Mouse (Mus musculus) heart, adult 2 months (tissue): Measurements from ENCODE around the gene Dupd1. TPM values are rescaled to one million over a fixed set of nuclear protein-coding genes. Genes with fewer than 3 reads are reported as not detected.
"Not testable (repeated sequence)": the region's sequence is repeated elsewhere in the genome, so short reads cannot be mapped to it uniquely, and the experiment has no call there.

Experiments used
- DNase-seq, 2 experiments: peaks; one replicate each; pipeline ENCODE4 v3.0.0; 2021
- H3K27ac ChIP-seq: fragments of 200-600 bp; 2 replicates; pipeline ENCODE4 v1.8.1; 2022
- H3K27me3 ChIP-seq: fragments of 200-500 bp; 2 replicates; pipeline ENCODE4 v1.6.1; 2012; ENCODE audit warnings: mild to moderate bottlenecking, low read length, inconsistent platforms, mixed read lengths; ENCODE audit not compliant: control insufficient read depth, insufficient read depth
- H3K36me3 ChIP-seq: fragments of 200-500 bp; 2 replicates; pipeline ENCODE4 v1.6.1; 2012; ENCODE audit warnings: low read length, inconsistent platforms; ENCODE audit not compliant: control insufficient read depth, insufficient read depth
- H3K4me1 ChIP-seq: fragments of 200-500 bp; 2 replicates; pipeline ENCODE4 v1.6.1; 2011; ENCODE audit warnings: low read length; ENCODE audit not compliant: control insufficient read depth, insufficient read depth
- H3K4me3 ChIP-seq: fragments of 200-600 bp; 2 replicates; pipeline ENCODE4 v1.8.1; 2022
- H3K79me2 ChIP-seq: fragments of 200-500 bp; replicated peaks from 2 replicates; pipeline ENCODE4 v1.6.1; 2012; ENCODE audit warnings: mild to moderate bottlenecking, inconsistent platforms, low read length, moderate library complexity, mixed read lengths; ENCODE audit not compliant: control insufficient read depth, insufficient read depth
- H3K9ac ChIP-seq: fragments of 200-500 bp; 2 replicates; pipeline ENCODE4 v1.6.1; 2012; ENCODE audit warnings: low read depth, mild to moderate bottlenecking, control low read depth, inconsistent platforms, low read length, mixed read lengths
- CTCF ChIP-seq: fragments of 200-600 bp; IDR thresholded peaks from 2 replicates; pipeline ENCODE4 v1.8.1; 2022; ENCODE audit warnings: antibody characterized with exemption, mild to moderate bottlenecking, moderate library complexity
- EP300 ChIP-seq: fragments of 200-500 bp; IDR thresholded peaks from 2 replicates; pipeline ENCODE4 v1.6.1; 2011; ENCODE audit warnings: low read depth, low read length, control low read depth; ENCODE audit not compliant: insufficient read depth
- POLR2A ChIP-seq: fragments of 200-500 bp; IDR thresholded peaks from 2 replicates; pipeline ENCODE4 v1.6.1; 2011; ENCODE audit warnings: mild to moderate bottlenecking, low read depth, low read length, control low read depth; ENCODE audit not compliant: insufficient read depth
- WGBS: fragments of 180-500 bp; shearing (Covaris S2); methylation state at CpG from one replicate; pipeline ENCODE4 v1.1.7; 2018; 5-methylcytosine and 5-hydroxymethylcytosine counted together
- intact Hi-C: fragments of 180-260 bp; cut with DNase I; formaldehyde crosslinking; loops from one replicate; pipeline ENCODE4 v1.15.1; 2025
- polyA plus RNA-seq: library from polyadenylated mRNA; depleted of rRNA; stranded (reverse); fragments of >200 nt; gene quantifications from 2 replicates; pipeline ENCODE4 v1.2.3, GENCODE M21; 2012
- total RNA-seq, 2 experiments: library from RNA; stranded (reverse); gene quantifications; 2 replicates each; pipeline ENCODE4 v1.2.3; 2021

Gene Dupd1
- total and polyA plus RNA-seq, 3 experiments = 0.12 TPM; not detected in 2

DNA sequence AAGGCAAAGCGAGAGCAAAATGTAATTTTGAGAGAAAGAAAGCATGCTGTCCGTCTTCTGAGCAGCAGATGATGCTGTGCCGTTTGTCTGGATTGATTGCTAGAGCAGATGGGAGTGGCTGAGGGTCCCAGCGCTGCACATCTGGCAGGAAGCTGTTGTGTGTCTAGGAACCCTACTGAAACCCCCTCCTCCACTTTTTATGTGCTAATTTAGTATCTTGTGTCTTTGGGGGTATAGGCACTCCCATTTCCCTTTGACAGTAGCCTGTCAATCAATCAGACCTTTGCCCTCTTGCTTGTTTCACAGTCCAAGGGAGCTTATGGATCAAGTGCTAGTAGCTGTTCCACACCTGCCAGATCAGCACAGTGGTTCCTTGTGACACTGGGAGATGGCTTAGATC is 41.3 kb downstream of the Dupd1 start:
- H3K27ac ChIP-seq = no peak overlapping the region
- TF ChIP-seq CTCF (no peak), EP300 (no peak), POLR2A (no peak)
- no peak overlapping the region for H3K4me3 ChIP-seq
- WGBS = 86% methylated on average over 4 of the region's 4 CpGs
- no peak for DNase-seq
- intact Hi-C loops = no loop called here
- H3K9ac ChIP-seq = no peak overlapping the region
- no peaks in the 10 kb centered on the region; the same call in 1 of the 2 replicates for H3K4me1 ChIP-seq
- no peaks in the 10 kb centered on the region for H3K79me2 ChIP-seq
- H3K36me3 ChIP-seq = no peaks in the 10 kb centered on the region
- no peaks in the 10 kb centered on the region for H3K27me3 ChIP-seq

DNA sequence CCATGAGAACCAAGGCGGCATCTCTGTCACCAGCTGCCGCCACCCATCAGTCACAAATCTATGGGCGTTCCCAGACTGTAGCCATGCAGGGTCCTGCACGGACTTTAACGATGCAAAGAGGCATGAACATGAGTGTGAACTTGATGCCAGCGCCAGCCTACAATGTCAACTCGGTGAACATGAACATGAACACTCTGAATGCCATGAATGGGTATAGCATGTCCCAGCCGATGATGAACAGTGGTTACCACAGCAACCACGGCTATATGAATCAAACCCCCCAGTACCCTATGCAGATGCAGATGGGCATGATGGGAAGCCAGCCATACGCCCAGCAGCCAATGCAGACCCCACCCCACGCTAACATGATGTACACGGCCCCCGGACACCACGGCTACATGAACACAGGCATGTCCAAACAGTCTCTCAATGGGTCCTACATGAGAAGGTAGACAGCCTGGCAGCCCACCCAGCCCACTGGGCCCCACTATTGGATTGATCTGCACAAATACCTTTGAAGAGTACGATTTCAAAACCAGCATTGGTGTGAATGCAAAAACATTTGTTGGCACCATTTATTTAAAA is 43.9 kb downstream of the Dupd1 start:
- H3K4me3 ChIP-seq, intact Hi-C loops, DNase-seq, H3K27ac ChIP-seq, H3K9ac ChIP-seq, H3K27me3 ChIP-seq, H3K36me3 ChIP-seq, H3K79me2 ChIP-seq, H3K4me1 ChIP-seq: not testable (repeated sequence)
- WGBS = 93% methylated on average over 15 of the region's 15 CpGs

DNA sequence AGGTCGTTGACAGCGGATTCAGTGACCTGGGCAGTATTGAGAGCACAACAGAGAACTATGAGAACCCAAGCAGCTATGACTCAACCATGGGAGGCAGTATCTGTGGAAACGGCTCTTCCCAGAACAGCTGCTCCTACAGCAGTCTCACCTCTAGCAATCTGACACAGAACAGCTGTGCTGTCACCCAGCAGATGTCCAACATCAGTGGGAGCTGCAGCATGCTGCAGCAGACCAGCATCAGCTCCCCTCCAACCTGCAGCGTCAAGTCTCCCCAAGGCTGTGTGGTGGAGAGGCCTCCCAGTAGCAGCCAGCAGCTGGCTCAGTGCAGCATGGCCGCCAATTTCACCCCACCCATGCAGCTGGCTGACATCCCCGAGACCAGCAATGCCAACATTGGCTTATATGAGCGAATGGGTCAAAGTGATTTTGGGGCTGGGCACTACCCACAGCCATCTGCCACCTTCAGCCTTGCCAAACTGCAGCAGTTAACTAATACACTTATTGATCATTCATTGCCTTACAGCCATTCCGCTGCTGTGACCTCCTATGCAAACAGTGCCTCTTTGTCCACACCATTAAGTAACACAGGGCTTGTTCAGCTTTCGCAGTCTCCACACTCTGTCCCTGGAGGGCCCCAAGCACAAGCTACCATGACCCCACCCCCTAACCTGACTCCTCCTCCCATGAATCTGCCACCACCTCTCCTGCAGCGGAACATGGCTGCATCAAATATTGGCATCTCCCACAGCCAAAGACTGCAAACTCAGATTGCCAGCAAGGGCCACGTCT is 44.5 kb downstream of the Dupd1 start:
- intact Hi-C loops = no loop called here
- DNase-seq = peak; percentile 31 to 39
- Histone ChIP-seq H3K4me1 (no peaks in the 10 kb centered on the region; the same call in 1 of the 2 replicates), H3K27me3 (no peaks in the 10 kb centered on the region), H3K79me2 (no peaks in the 10 kb centered on the region), H3K9ac (no peak overlapping the region), H3K4me3 (no peak overlapping the region), H3K36me3 (no peaks in the 10 kb centered on the region), H3K27ac (no peak overlapping the region)
- WGBS = 75% methylated on average over 11 of the region's 11 CpGs
- TF ChIP-seq CTCF (no peak), EP300 (0 out of 2 replicates have a peak, but pooled peaks have one; percentile 18), POLR2A (no peak)

DNA sequence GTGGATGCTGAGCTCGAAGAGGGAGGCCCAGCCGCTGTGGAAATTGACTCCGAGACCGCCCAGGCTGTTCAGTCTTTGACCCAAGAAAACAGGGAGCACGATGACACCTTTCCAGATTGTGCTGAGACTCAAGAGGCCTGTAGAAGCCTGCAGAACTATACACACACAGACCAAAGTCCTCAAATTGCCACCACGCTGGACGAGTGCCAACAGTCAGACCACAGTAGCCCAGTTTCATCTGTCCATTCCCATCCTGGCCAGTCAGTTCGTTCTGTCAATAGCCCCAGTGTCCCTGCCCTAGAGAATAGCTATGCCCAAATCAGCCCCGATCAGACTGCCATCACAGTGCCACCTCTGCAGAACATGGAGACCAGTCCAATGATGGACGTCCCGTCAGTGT is 45.2 kb downstream of the Dupd1 start:
- H3K79me2 ChIP-seq = no peaks in the 10 kb centered on the region
- no peak for DNase-seq
- H3K4me1 ChIP-seq = no peaks in the 10 kb centered on the region; the same call in 1 of the 2 replicates
- no peak overlapping the region for H3K4me3 ChIP-seq
- WGBS = 79% methylated on average over 11 of the region's 11 CpGs
- no peaks in the 10 kb centered on the region for H3K36me3 ChIP-seq
- no peak overlapping the region for H3K27ac ChIP-seq
- TF ChIP-seq POLR2A = no peak
- no peak for TF ChIP-seq EP300
- no peak for TF ChIP-seq CTCF
- no peak overlapping the region for H3K9ac ChIP-seq
- intact Hi-C loops = no loop called here
- no peaks in the 10 kb centered on the region for H3K27me3 ChIP-seq

DNA sequence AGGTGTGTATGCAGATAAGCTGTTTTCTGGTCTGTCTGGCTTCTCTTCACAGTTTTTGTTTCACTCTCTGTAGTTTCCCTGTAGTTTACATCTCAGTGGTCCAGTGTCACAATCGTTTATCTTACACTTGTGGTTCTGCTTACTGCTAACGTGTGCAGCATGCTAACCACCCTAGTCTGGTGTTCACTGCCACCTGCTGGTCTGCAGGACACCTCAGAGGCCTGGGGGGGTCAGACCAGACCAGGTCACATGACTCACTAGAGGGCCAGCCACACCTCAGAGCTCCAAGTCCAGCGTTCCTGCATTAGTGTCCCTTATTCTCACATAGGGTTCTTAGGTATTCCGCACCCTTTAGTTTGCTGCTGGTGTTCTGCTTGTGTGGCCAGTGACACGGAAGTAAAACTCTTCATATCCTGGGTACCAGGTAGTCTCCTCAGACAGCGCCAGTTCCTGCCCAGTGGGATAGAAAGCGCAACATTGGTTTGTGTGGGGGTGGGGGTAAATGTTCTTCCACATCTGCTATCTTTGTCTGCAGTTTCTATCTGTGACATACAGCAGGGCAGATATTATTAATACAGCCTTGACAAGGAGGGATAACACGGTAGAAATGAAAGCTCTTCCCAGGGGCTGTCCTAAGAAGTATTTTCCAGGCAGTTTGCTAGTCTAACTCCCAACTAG is 51.8 kb downstream of the Dupd1 start:
- intact Hi-C loops = no loop called here
- WGBS = 74% methylated on average over 8 of the region's 8 CpGs

DNA sequence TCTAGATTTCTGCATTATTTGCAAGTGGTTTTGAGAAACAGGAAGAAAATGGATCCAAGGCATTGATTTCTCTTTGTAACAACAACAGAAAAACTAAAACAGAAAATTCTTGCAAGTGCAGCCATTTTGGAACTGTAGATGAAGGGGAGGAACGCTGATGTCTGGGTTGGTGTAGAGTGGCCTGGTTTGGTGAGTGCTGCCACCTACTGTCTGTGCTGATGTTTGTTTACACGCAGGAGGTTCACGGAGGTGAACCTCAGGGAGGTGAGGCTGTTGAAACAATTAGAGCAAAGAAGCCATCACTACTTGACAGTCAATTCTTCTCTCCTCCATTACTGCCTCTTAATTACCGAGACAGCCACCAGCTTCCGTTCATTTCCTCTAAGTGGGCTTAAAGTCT is 54.7 kb downstream of the Dupd1 start:
- no peaks in the 10 kb centered on the region for H3K4me1 ChIP-seq
- no peak overlapping the region; the same call in 1 of the 2 replicates for H3K4me3 ChIP-seq
- peak; percentile 52 to 59 for DNase-seq
- H3K36me3 ChIP-seq = no peaks in the 10 kb centered on the region
- TF ChIP-seq CTCF (peak; percentile 78), EP300 (no peak)
- no peaks in the 10 kb centered on the region for H3K79me2 ChIP-seq
- 33% methylated on average over 5 of the region's 5 CpGs for WGBS
- intact Hi-C loops = loop anchor here (2.0 kb wide), 1 partner anchor 523 kb away; no protein-coding TSS in a partner anchor
- H3K27me3 ChIP-seq = no peaks in the 10 kb centered on the region
- 0 out of 2 replicates have a peak overlapping the region, but pooled peaks have one; percentile 21 for H3K27ac ChIP-seq
- H3K9ac ChIP-seq = no peak overlapping the region

More for the DNA sequence above, 51.8 kb downstream of the Dupd1 start:
- no peaks in the 10 kb centered on the region for H3K36me3 ChIP-seq
- H3K4me1 ChIP-seq = no peaks in the 10 kb centered on the region
- H3K27me3 ChIP-seq = no peaks in the 10 kb centered on the region
- no peak overlapping the region for H3K4me3 ChIP-seq
- TF ChIP-seq POLR2A (no peak), EP300 (no peak), CTCF (peak; percentile 55)
- no peak for DNase-seq
- no peak overlapping the region for H3K27ac ChIP-seq
- no peak overlapping the region for H3K9ac ChIP-seq
- no peaks in the 10 kb centered on the region for H3K79me2 ChIP-seq
